Mouse (Mus musculus) kidney, adult 18-20 months (tissue): ENCODE measurements around the gene Fbxw5.
"Not testable (repeated sequence)": the region's sequence is repeated elsewhere in the genome, so short reads cannot be mapped to it uniquely, and the experiment has no call there.

Experiments
- DNase-seq: peaks from one replicate; pipeline ENCODE4 v3.0.0; 2021

Fbxw5 gene

DNA sequence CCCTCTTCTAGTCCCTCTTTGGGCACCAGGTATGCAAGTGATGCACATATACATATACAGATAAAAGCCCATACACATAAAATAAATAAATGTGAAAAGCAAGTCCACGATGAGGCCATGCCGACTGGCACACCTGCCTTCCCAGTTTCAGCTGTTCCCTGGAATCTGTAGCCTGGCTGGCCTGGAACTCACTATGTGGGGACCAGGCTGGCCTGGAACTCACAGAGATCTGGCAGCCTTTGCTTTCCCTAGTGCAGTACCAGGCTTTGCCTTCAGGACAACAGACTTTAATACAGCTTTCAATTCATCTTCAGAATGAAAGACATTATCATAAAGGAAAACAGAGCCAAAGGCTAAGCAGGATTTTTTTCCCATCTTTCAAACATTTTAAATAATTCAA lies 33.2 kb downstream of the Fbxw5 start:
- DNase-seq: no peak

GRCm38 (mm10) chr2:25534178-25534865 lies 33.8 kb downstream of the Fbxw5 start:
- peak; percentile 78 for DNase-seq

DNA sequence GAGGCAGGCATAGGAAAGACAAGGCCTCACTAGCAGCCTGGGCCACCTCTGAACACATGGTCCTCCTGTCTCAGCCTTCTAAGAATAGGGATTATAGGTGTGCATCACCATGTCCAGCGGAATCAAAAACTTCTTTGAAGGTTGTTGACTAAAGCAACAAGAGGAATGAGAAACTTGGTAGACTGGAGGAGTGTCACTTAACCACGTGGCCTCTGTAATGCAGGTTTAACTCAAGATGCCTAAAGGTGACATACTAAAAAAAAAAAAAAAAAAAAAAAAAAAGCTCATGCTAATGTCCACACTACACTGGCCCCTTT lies 34.3 kb downstream of the Fbxw5 start:
- no peak for DNase-seq

DNA sequence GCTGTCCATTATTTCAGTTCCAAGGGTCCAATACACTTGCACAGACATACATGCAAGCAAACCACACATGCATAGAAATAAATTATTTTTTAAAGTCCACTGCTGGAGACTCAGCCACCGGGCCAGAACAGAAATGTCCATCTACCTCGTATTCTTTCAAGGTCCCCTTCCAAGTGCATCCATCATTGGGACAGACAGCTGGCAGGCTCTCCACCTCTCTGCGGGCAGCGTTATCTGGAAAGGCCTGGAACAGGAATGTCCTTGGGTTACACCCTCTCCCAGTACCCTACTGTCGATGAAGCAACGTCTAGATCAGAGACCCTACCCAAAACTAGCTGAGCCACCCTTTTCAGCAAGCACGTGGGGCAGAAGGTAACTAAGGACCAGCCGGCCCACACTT lies 36.0 kb downstream of the Fbxw5 start:
- no peak for DNase-seq

GRCm38 (mm10) chr2:25540541-25540948 lies 40.0 kb downstream of the Fbxw5 start:
- peak; percentile 46 for DNase-seq

- DNase-seq: no peak
Measured at GRCm38 (mm10) chr2:25541644-25542367, 41.3 kb downstream of the Fbxw5 start.

GRCm38 (mm10) chr2:25545996-25546810 lies 45.7 kb downstream of the Fbxw5 start:
- no peak for DNase-seq

GRCm38 (mm10) chr2:25546811-25547491 lies 46.4 kb downstream of the Fbxw5 start, which contains the start of gene Traf2:
Gene Traf2, minus strand, starts transcription at chr2:25546940.
- DNase-seq: peak; percentile 99

GRCm38 (mm10) chr2:25549021-25549991 lies 48.8 kb downstream of the Fbxw5 start:
- no peak for DNase-seq

- DNase-seq: peak; percentile 74
Measured at GRCm38 (mm10) chr2:25551186-25551585, 50.6 kb downstream of the Fbxw5 start.

DNA sequence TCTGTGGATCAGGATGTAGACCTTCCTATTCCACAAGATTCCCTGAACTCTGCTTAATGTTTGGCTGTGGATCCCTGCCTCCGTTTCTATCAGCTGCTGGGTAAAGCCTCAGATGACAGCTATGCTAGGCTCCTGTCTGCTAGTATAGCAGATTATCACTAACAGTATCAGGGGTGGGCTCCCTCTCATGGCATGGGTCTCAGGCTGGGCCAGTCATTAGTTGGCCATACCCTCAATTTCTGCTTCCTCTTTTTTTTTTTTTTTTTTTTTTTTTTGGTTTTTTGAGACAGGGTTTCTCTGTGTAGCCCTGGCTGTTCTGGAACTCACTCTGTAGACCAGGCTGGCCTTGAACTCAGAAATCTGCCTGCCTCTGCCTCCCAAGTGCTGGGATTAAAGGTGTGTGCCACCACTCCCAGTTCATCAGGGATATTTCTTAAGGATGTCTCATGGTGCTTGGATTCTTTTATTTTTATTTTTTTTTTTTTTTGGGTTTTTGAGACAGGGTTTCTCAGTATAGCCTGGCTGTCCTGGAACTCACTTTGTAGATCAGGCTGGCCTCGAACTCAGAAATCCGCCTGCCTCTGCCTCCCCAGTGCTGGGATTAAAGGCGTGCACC lies 52.7 kb downstream of the Fbxw5 start:
- not testable (repeated sequence) for DNase-seq
